ENCODE assay signal across 1 mouse cellular context in the genomic region with DNA sequence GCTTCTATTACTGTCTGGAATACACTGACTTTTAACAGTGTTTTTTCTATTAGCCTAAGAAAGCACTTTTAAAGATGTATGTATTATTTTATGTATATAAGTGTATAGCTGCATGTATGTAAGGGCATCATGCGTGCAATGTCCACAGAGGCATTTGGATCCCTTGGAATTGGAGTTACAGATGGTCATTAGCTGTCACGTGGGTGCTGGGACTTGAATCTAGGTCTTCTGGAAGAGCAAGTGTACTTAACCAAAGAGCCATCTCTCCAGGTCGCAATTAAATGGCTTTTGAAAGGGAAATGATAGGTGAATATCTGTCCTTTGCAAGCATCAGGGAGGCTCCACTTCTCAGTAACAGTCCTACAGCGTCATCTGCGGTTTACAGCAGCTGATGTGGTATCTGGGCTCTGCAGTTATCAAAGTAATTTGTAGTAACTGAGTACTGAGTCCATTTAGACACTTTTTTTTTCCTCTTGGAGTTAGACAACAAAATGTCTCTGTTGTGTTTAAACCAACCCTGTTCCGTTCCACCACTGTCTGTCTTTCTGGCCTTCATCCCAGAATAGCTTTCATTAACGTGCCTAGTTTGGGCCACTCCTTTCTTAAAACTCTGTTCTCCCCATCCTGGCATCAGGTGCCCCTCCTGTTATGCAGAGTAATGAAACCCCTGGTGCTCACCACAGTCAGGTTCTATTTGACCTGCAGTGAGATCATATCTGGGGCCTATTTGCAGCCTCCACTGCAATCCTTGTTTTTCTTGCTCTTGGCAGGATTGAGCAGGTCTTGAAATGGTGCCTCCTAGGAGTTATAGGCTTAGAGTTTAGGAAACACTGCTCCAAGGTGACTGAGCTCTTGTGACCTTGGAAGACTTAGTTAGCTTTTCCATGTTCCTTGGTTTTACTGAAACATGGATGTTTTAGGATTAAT.
TF ChIP-seq lines count a peak whose summit lies in the region.

No protein-coding gene starts in this region.

TF ChIP-seq in MEL, 35 proteins besides CTCF, POLR2A, EP300 and RAD21 (continued from another document):
- TF ChIP-seq ZKSCAN1 (IDR thresholded peaks at IDR 0.05; ENCODE audit: low read depth, low read length): no peak
- TF ChIP-seq ZC3H11A (IDR thresholded peaks at IDR 0.05; ENCODE audit: low read depth, low read length): peak; percentile 31; the same call in 1 of the 2 replicates
- peak; percentile 93 for TF ChIP-seq ZNF384 (IDR thresholded peaks at IDR 0.05; ENCODE audit: low read depth, low read length)
- TF ChIP-seq MYC (IDR thresholded peaks at IDR 0.05; ENCODE audit: low read depth, low read length): 0 out of 2 replicates have a peak, but pooled peaks have one; percentile 40
- no peak for TF ChIP-seq POLR2AphosphoS2 (IDR thresholded peaks at IDR 0.05; ENCODE audit: low read length)
- TF ChIP-seq MAZ (IDR thresholded peaks at IDR 0.05; ENCODE audit: low read depth, low read length): no peak
- TF ChIP-seq NELFE (IDR thresholded peaks at IDR 0.05; ENCODE audit: low read depth, low read length): no peak
- no peak for TF ChIP-seq KAT2A (conservative IDR thresholded peaks at IDR 0.05; ENCODE audit: low read depth, low read length)
- TF ChIP-seq UBTF (IDR thresholded peaks at IDR 0.05; ENCODE audit: borderline replicate concordance, insufficient read depth, low read depth, low read length): no peak
- TF ChIP-seq USF1 (IDR thresholded peaks at IDR 0.05; ENCODE audit: low read depth, low read length): peak; percentile 72
- TF ChIP-seq SMC3 (IDR thresholded peaks at IDR 0.05; ENCODE audit: low read depth, low read length): no peak
- no peak for TF ChIP-seq E2F4 (IDR thresholded peaks at IDR 0.05; ENCODE audit: borderline replicate concordance, low read depth, low read length)
- TF ChIP-seq CHD2 (IDR thresholded peaks at IDR 0.05; ENCODE audit: low read length): no peak
- TF ChIP-seq RCOR1 (IDR thresholded peaks at IDR 0.05; ENCODE audit: low read depth, low read length): peak; percentile 83
- no peak for TF ChIP-seq POLR2AphosphoS5 (IDR thresholded peaks at IDR 0.05; ENCODE audit: borderline replicate concordance, low read depth, low read length)
- TF ChIP-seq NRF1 (IDR thresholded peaks at IDR 0.05; ENCODE audit: insufficient read depth, low read depth, low read length, poor library complexity, severe bottlenecking): no peak
- TF ChIP-seq MAX (IDR thresholded peaks at IDR 0.05; ENCODE audit: low read length): no peak; the same call in 1 of the 2 replicates
- TF ChIP-seq BHLHE40 (IDR thresholded peaks at IDR 0.05; ENCODE audit: borderline replicate concordance, low read depth, low read length): peak; percentile 72; the same call in 1 of the 2 replicates
- peak; percentile 70 for TF ChIP-seq TAL1 (IDR thresholded peaks at IDR 0.05; ENCODE audit: low read length)
- peak; percentile 98 for TF ChIP-seq SIN3A (IDR thresholded peaks at IDR 0.05; ENCODE audit: low read length)
- TF ChIP-seq TBP (IDR thresholded peaks at IDR 0.05; ENCODE audit: low read depth, low read length): 0 out of 2 replicates have a peak, but pooled peaks have one; percentile 65
- peak; percentile 90 for TF ChIP-seq GATA1 (IDR thresholded peaks at IDR 0.05; ENCODE audit: low read depth, low read length)
- no peak for TF ChIP-seq ZMIZ1 (IDR thresholded peaks at IDR 0.05; ENCODE audit: low read depth, low read length)
- TF ChIP-seq USF2 (IDR thresholded peaks at IDR 0.05; ENCODE audit: borderline replicate concordance in 1 of 2, insufficient read depth in 1 of 2, low read depth in 1 of 2, low read length in 2 of 2): no peak
- peak; percentile 77 for TF ChIP-seq MYB (IDR thresholded peaks at IDR 0.05; ENCODE audit: low read depth, low read length)
- TF ChIP-seq HCFC1 (IDR thresholded peaks at IDR 0.05; ENCODE audit: low read depth, low read length): no peak
- no peak for TF ChIP-seq GABPA (IDR thresholded peaks at IDR 0.05; ENCODE audit: low read depth, low read length)
- TF ChIP-seq TCF12 (IDR thresholded peaks at IDR 0.05; ENCODE audit: low read depth, low read length): peak; percentile 86
- TF ChIP-seq MXI1 (IDR thresholded peaks at IDR 0.05; ENCODE audit: low read depth, low read length): peak; percentile 41; the same call in 1 of the 2 replicates
- peak; percentile 100 for TF ChIP-seq ETS1 (IDR thresholded peaks at IDR 0.05; ENCODE audit: low read depth, low read length)
- no peak for TF ChIP-seq CHD1 (IDR thresholded peaks at IDR 0.05; ENCODE audit: low read depth, low read length)
